ENCODE assay signal across 8 mouse cellular contexts in genomic region chr1:87608416-87609046, GRCm38 (mm10). TPM values are rescaled to one million over a fixed set of nuclear protein-coding genes. Genes with fewer than 3 reads are reported as not detected.
DNase-seq lines count a peak whose midpoint lies in the region; ATAC-seq and TF ChIP-seq lines count a peak whose summit lies in the region.

No protein-coding gene starts in this region.

- H3K9me3 ChIP-seq in forebrain, postnatal 0 days (ENCODE audit: low read length): no peaks in the 10 kb centered on the region
- H3K9me3 ChIP-seq in midbrain, postnatal 0 days (ENCODE audit: low read length): no peaks in the 10 kb centered on the region

- no peak overlapping the region for H3K9ac ChIP-seq in forebrain, postnatal 0 days
- no peak overlapping the region for H3K9ac ChIP-seq in midbrain, postnatal 0 days (replicated peaks; ENCODE audit: low read length, poor library complexity, severe bottlenecking)

- peak; percentile 56 to 84 for DNase-seq in adrenal gland, adult (ENCODE audit: inconsistent age in 2 of 2, low spot score in 1 of 2)
- no peak for DNase-seq in adrenal gland, adult 8-10 months
- DNase-seq in B cell, adult 2 months: peak; percentile 93 to 94
- DNase-seq in brain, adult 2 months (ENCODE audit: low read depth, low spot score): peak; percentile 67
- DNase-seq in forebrain, postnatal 0 days: peak; percentile 32
- peak; percentile 74 to 77 for DNase-seq in kidney, postnatal 4 days
- peak; percentile 25 for DNase-seq in midbrain, postnatal 0 days (ENCODE audit: low spot score)
- peak; percentile 39 for DNase-seq in testis, postnatal 14 days (ENCODE audit: low spot score)

- H3K36me3 ChIP-seq in forebrain, postnatal 0 days (ENCODE audit: insufficient read depth): no peaks in the 10 kb centered on the region
- H3K36me3 ChIP-seq in midbrain, postnatal 0 days (ENCODE audit: insufficient read depth, low read length): no peaks in the 10 kb centered on the region

- no peaks in the 10 kb centered on the region for H3K4me1 ChIP-seq in forebrain, postnatal 0 days (ENCODE audit: insufficient read depth)
- no peaks in the 10 kb centered on the region for H3K4me1 ChIP-seq in midbrain, postnatal 0 days (ENCODE audit: insufficient read depth, low read length)

- no peaks in the 10 kb centered on the region for H3K27me3 ChIP-seq in forebrain, postnatal 0 days (ENCODE audit: insufficient read depth, low read length)
- H3K27me3 ChIP-seq in midbrain, postnatal 0 days (ENCODE audit: insufficient read depth, low read length): no peaks in the 10 kb centered on the region

- ATAC-seq in forebrain, postnatal 0 days: no peak
- ATAC-seq in midbrain, postnatal 0 days (ENCODE audit: low FRiP score): 0 out of 2 replicates have a peak, but pooled peaks have one; percentile 13

- WGBS in forebrain, postnatal 0 days: 31% methylated on average over 7 of the region's 7 CpGs
- WGBS in midbrain, postnatal 0 days: 26% methylated on average over 7 of the region's 7 CpGs

- H3K4me2 ChIP-seq in forebrain, postnatal 0 days (ENCODE audit: low read depth): no peak overlapping the region
- H3K4me2 ChIP-seq in midbrain, postnatal 0 days (ENCODE audit: low read depth, low read length, poor library complexity, severe bottlenecking): no peak overlapping the region

- TF ChIP-seq CTCF in forebrain, postnatal 0 days (IDR thresholded peaks at IDR 0.05; ENCODE audit: low read depth): peak; percentile 65
- TF ChIP-seq CTCF in midbrain, postnatal 0 days (IDR thresholded peaks at IDR 0.05): peak; percentile 67

- no peak overlapping the region for H3K4me3 ChIP-seq in forebrain, postnatal 0 days (ENCODE audit: low read depth, low read length)
- H3K4me3 ChIP-seq in midbrain, postnatal 0 days (ENCODE audit: low read depth, low read length): no peak overlapping the region

- no peak overlapping the region for H3K27ac ChIP-seq in forebrain, postnatal 0 days (ENCODE audit: low read depth, low read length)
- H3K27ac ChIP-seq in midbrain, postnatal 0 days (ENCODE audit: low read depth, low read length): no peak overlapping the region

RNA-seq across cellular contexts. Expression of gene Inpp5d, which starts 11.6 kb away (rescaled TPM):
- 10 to 100 TPM; 16.8 to 37.9 (median 21.4) TPM for total RNA-seq in adrenal gland, adult 8-10 months (2022)
- 4.5 and 25.4 TPM in 2 replicates for total RNA-seq in forebrain, postnatal 0 days (2014; rRNA removed)
- 2.7 and 3.0 TPM in 2 replicates for polyA plus RNA-seq in forebrain, postnatal 0 days (2015; fragmentation: Nextera tagmentation; extraction: Ambion mirVana)
- total RNA-seq in midbrain, postnatal 0 days (2014; rRNA removed): 6.4 and 9.8 TPM in 2 replicates
- polyA plus RNA-seq in midbrain, postnatal 0 days (2015; fragmentation: Nextera tagmentation; extraction: Ambion mirVana): 2.6 and 3.1 TPM in 2 replicates

RNA-seq across cellular contexts. Expression of gene Ngef, which starts 34.9 kb away (rescaled TPM):
- under 1 TPM; 0.20 to 0.95 (median 0.52) TPM for total RNA-seq in adrenal gland, adult 8-10 months (2022)
- total RNA-seq in forebrain, postnatal 0 days (2014; rRNA removed): 67.2 and 85.0 TPM in 2 replicates
- 49.8 and 57.9 TPM in 2 replicates for polyA plus RNA-seq in forebrain, postnatal 0 days (2015; fragmentation: Nextera tagmentation; extraction: Ambion mirVana)
- total RNA-seq in midbrain, postnatal 0 days (2014; rRNA removed): 51.4 and 55.4 TPM in 2 replicates
- polyA plus RNA-seq in midbrain, postnatal 0 days (2015; fragmentation: Nextera tagmentation; extraction: Ambion mirVana): 43.9 and 45.7 TPM in 2 replicates

Comparison
In these comparisons a context has a peak if more than half of its experiments do, and no peak if none do; other contexts are left out.
1. RNA of gene Ngef, which starts 34.9 kb away (total RNA-seq): 67.2 to 85.0 TPM in forebrain, postnatal 0 days and 51.4 to 55.4 TPM in midbrain, postnatal 0 days; 0.20 to 0.95 TPM in adrenal gland, adult 8-10 months; every median in the first group is over 10 times any median in the second.